Mouse (Mus musculus) C2C12 (cell line): Measurements from ENCODE around the gene Rbfox2.

ENCODE experiments used
- CEBPB ChIP-seq: IDR thresholded peaks from one replicate; pipeline ENCODE4 v1.6.1; 2011; ENCODE audit warnings: low read depth, mild to moderate bottlenecking, control low read depth, moderate library complexity
- CTCF ChIP-seq: IDR thresholded peaks from one replicate; pipeline ENCODE4 v1.5.1; 2011; ENCODE audit not compliant: control insufficient read depth, insufficient read depth, insufficient read length
- FOSL1 ChIP-seq: IDR thresholded peaks from one replicate; pipeline ENCODE4 v1.8.0; 2011; ENCODE audit warnings: mild to moderate bottlenecking, low read length; ENCODE audit not compliant: poor library complexity, insufficient read depth, severe bottlenecking
- MAX ChIP-seq: IDR thresholded peaks from one replicate; pipeline ENCODE4 v1.6.1; 2011; ENCODE audit warnings: mild to moderate bottlenecking, control low read depth
- MYOD1 ChIP-seq: IDR thresholded peaks from one replicate; pipeline ENCODE4 v1.6.1; 2011; ENCODE audit warnings: low read depth; ENCODE audit not compliant: control insufficient read depth, insufficient read length
- MYOG ChIP-seq: IDR thresholded peaks from one replicate; pipeline ENCODE4 v1.6.1; 2011; ENCODE audit not compliant: control insufficient read depth, insufficient read length; ENCODE audit errors: extremely low read depth
- USF1 ChIP-seq: IDR thresholded peaks from one replicate; pipeline ENCODE4 v1.6.1; 2011; ENCODE audit warnings: low read depth, mild to moderate bottlenecking, control low read depth, moderate library complexity

GRCm38 (mm10) chr15:77071501-77071900, 235.3 kb downstream of the Rbfox2 start:
- TF ChIP-seq CTCF = no peak
- no peak for TF ChIP-seq MYOG
- TF ChIP-seq MYOD1 = no peak
- no peak for TF ChIP-seq USF1
- no peak for TF ChIP-seq CEBPB
- TF ChIP-seq MAX = no peak
- TF ChIP-seq FOSL1 = no peak
